Mouse (Mus musculus) neural tube, embryonic 15.5 days (tissue): ENCODE measurements around the gene Bcas3. TPM values are rescaled to one million over a fixed set of nuclear protein-coding genes. Genes with fewer than 3 reads are reported as not detected.

Source experiments
- ATAC-seq: fragments of 200-750 bp; cut with Nextera tagmentation; 2 replicates; pipeline ENCODE4 v1.8.0; 2017; ENCODE audit warnings: mild to moderate bottlenecking, moderate TSS enrichment, moderate library complexity; ENCODE audit not compliant: low FRiP score
- H3K27ac ChIP-seq: fragments of 300-500 bp; sonication (generic); replicated peaks from 2 replicates; pipeline ENCODE4 v1.5.1; 2015; ENCODE audit warnings: mild to moderate bottlenecking, inconsistent platforms
- H3K27me3 ChIP-seq: fragments of 300-500 bp; sonication (generic); replicated peaks from 2 replicates; pipeline ENCODE4 v1.6.1; 2015; ENCODE audit warnings: inconsistent platforms
- H3K36me3 ChIP-seq: fragments of 300-500 bp; sonication (generic); 2 replicates; pipeline ENCODE4 v1.6.1; 2015; ENCODE audit warnings: inconsistent platforms
- H3K4me1 ChIP-seq: fragments of 300-500 bp; sonication (generic); 2 replicates; pipeline ENCODE4 v1.6.1; 2015; ENCODE audit warnings: inconsistent platforms
- H3K4me2 ChIP-seq: fragments of 300-500 bp; sonication (generic); 2 replicates; pipeline ENCODE4 v1.6.1; 2015; ENCODE audit warnings: inconsistent platforms, mild to moderate bottlenecking, moderate library complexity
- H3K4me3 ChIP-seq: fragments of 300-500 bp; sonication (generic); replicated peaks from 2 replicates; pipeline ENCODE4 v1.5.1; 2015; ENCODE audit warnings: mild to moderate bottlenecking, inconsistent platforms
- H3K9ac ChIP-seq: fragments of 300-500 bp; sonication (generic); replicated peaks from 2 replicates; pipeline ENCODE4 v1.6.1; 2015; ENCODE audit warnings: mild to moderate bottlenecking, inconsistent platforms
- H3K9me3 ChIP-seq: fragments of 300-500 bp; sonication (generic); replicated peaks from 2 replicates; pipeline ENCODE4 v1.6.1; 2016; ENCODE audit warnings: inconsistent platforms
- whole genome bisulfite sequencing: fragments of 180-500 bp; shearing (Covaris S2); methylation state at CpG from one replicate; pipeline ENCODE4 v1.1.7; 2015; ENCODE audit warnings: mixed read lengths; 5-methylcytosine and 5-hydroxymethylcytosine counted together
- polyA plus RNA-seq: library from polyadenylated mRNA; unstranded; fragments of >200 nt; fragmentation: Nextera tagmentation; extraction: Ambion mirVana; gene quantifications from 2 replicates; pipeline ENCODE4 v1.2.1, GENCODE M21; 2015

Gene Bcas3
- polyA plus RNA-seq, 1 experiment from 2014 or later = 31.6 TPM

DNA sequence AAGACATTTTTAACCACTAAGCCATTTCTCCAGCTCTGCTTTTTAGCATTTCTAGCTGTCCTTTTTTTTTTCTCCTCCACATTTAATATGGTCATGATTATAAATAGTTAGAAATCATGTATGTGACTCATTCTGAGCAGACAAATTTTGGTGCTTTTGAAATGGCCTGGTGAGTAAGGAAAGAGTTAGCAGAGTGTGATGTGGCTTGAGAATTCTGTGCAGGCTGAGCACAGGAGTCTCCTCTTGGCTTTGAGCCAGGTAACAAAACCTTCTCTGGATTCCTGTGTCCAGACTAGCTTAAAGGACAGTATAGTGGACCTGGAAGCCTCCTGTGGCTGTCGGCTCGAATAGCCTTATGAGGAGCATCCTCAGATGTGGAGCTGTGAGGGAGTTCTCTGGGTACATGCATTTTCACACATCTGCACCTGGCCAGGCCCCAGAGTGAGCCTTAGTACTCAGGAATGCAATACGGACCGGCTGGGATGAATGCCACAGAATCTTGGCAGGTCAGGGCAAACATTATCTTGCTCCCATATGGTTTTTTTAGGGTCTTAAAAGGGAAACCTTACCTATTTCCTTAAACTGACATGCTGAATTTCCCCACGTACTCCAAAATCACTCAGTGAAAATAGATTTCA, 256.5 kb downstream of the Bcas3 start:
- H3K4me2 ChIP-seq = no peak overlapping the region
- no peaks in the 10 kb centered on the region for H3K36me3 ChIP-seq
- H3K27me3 ChIP-seq = no peaks in the 10 kb centered on the region
- H3K27ac ChIP-seq = no peak overlapping the region
- H3K4me1 ChIP-seq = no peaks in the 10 kb centered on the region
- WGBS = 77% methylated on average over 5 of the region's 5 CpGs
- no peaks in the 10 kb centered on the region for H3K9me3 ChIP-seq
- H3K9ac ChIP-seq = no peak overlapping the region
- no peak for ATAC-seq
- H3K4me3 ChIP-seq = no peak overlapping the region

- ATAC-seq = no peak
- H3K9me3 ChIP-seq = no peaks in the 10 kb centered on the region
- H3K36me3 ChIP-seq = no peaks in the 10 kb centered on the region
- H3K4me1 ChIP-seq = no peaks in the 10 kb centered on the region
- no peak overlapping the region for H3K27ac ChIP-seq
- no peak overlapping the region for H3K9ac ChIP-seq
- 80% methylated on average over 5 of the region's 5 CpGs for WGBS
- no peaks in the 10 kb centered on the region for H3K27me3 ChIP-seq
- H3K4me3 ChIP-seq = no peak overlapping the region
- H3K4me2 ChIP-seq = no peak overlapping the region
Observed at GRCm38 (mm10) chr11:85613035-85613434, 260.1 kb downstream of the Bcas3 start.

DNA sequence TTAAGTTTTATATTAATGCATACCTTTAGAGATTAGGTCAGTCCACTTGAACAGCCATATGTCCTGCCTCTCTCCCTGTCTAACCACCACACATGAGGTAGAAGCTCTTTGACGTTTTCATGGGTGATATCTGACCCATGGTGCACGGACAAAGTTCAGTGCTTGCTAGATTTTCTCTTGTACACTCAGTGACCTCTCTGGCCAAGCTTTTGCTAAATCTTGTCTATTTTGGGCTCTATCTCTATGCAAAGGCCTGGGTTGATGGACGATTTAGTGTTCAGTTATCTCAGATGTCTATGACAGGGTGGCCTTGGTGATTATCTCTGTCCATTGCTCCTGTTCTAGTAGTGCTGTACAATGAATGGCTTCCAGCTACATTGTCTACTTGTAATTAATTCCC, 260.6 kb downstream of the Bcas3 start:
- Histone ChIP-seq H3K9ac (no peak overlapping the region), H3K9me3 (no peaks in the 10 kb centered on the region), H3K36me3 (no peaks in the 10 kb centered on the region), H3K4me1 (no peaks in the 10 kb centered on the region), H3K4me3 (no peak overlapping the region), H3K27me3 (no peaks in the 10 kb centered on the region), H3K4me2 (no peak overlapping the region), H3K27ac (no peak overlapping the region)
- 75% methylated on average over 3 of the region's 3 CpGs for WGBS
- no peak for ATAC-seq

GRCm38 (mm10) chr11:85614431-85614830, 261.5 kb downstream of the Bcas3 start:
- H3K4me2 ChIP-seq = no peak overlapping the region
- H3K4me3 ChIP-seq = no peak overlapping the region
- WGBS = 79% methylated on average over 7 of the region's 7 CpGs
- H3K9ac ChIP-seq = no peak overlapping the region
- H3K27ac ChIP-seq = no peak overlapping the region
- no peaks in the 10 kb centered on the region for H3K36me3 ChIP-seq
- H3K9me3 ChIP-seq = no peaks in the 10 kb centered on the region
- ATAC-seq = no peak
- peaks cover 6% of the 10 kb centered on the region for H3K4me1 ChIP-seq
- no peaks in the 10 kb centered on the region for H3K27me3 ChIP-seq

- H3K36me3 ChIP-seq = no peaks in the 10 kb centered on the region
- 77% methylated on average over 7 of the region's 7 CpGs for WGBS
- H3K27ac ChIP-seq = no peak overlapping the region
- no peak overlapping the region for H3K9ac ChIP-seq
- H3K4me3 ChIP-seq = no peak overlapping the region
- peaks cover 6% of the 10 kb centered on the region for H3K4me1 ChIP-seq
- H3K9me3 ChIP-seq = no peaks in the 10 kb centered on the region
- ATAC-seq = no peak
- H3K27me3 ChIP-seq = no peaks in the 10 kb centered on the region
- no peak overlapping the region for H3K4me2 ChIP-seq
Observed at GRCm38 (mm10) chr11:85615421-85615820, 262.5 kb downstream of the Bcas3 start.

DNA sequence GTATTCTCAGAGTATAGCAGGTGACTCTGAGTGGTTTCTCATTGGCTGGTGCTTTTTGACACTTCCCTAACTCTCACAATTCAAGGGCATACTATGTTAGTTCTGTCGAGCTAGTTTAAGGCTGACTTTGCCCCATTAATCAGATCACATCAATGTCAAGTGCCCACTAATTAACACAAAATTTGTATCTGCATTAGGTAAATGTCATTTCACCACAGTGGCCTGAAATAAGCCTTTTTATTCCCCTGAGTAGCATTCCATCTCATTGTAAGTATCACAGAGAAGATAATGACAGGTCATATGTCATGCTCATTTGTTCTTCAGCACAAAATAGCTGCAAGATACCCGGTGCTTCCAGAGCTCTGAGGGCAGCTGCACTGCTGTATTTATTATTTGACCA, 268.5 kb downstream of the Bcas3 start:
- Histone ChIP-seq H3K36me3 (no peaks in the 10 kb centered on the region), H3K4me1 (peaks cover 10% of the 10 kb centered on the region), H3K4me3 (no peak overlapping the region), H3K4me2 (no peak overlapping the region), H3K9ac (no peak overlapping the region), H3K27ac (no peak overlapping the region), H3K9me3 (no peaks in the 10 kb centered on the region), H3K27me3 (no peaks in the 10 kb centered on the region)
- no peak for ATAC-seq
- WGBS = 16% methylated on average over 2 of the region's 2 CpGs

DNA sequence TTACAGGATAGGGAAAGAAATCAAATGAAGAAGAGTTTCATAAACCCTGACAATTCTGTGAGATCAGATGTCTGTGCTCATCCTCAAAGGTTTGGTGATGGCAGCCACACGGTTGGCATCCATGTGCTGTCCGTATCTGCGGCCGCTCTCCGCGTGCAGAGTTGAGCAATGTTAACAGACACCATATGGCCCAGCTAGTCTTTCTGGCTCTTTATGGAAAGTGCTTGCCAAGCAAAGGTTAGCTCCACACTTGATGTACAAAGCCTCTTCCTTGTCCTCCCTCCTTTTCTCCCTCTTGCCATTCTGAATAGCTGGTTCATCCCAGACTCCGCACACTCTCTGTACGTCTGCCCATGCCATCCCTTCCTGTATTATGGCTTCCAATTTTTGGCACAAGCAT, 269.0 kb downstream of the Bcas3 start:
- no peak overlapping the region for H3K27ac ChIP-seq
- H3K9ac ChIP-seq = no peak overlapping the region
- ATAC-seq = no peak
- no peaks in the 10 kb centered on the region for H3K36me3 ChIP-seq
- no peaks in the 10 kb centered on the region for H3K27me3 ChIP-seq
- 74% methylated on average over 8 of the region's 8 CpGs for WGBS
- H3K4me2 ChIP-seq = no peak overlapping the region
- peaks cover 10% of the 10 kb centered on the region for H3K4me1 ChIP-seq
- H3K9me3 ChIP-seq = no peaks in the 10 kb centered on the region
- no peak overlapping the region for H3K4me3 ChIP-seq

- H3K4me2 ChIP-seq = no peak overlapping the region
- H3K4me1 ChIP-seq = peaks cover 11% of the 10 kb centered on the region
Observed at GRCm38 (mm10) chr11:85625206-85625605, 272.2 kb downstream of the Bcas3 start.

GRCm38 (mm10) chr11:85626846-85627245, 273.9 kb downstream of the Bcas3 start:
- Histone ChIP-seq H3K9me3 (no peaks in the 10 kb centered on the region), H3K4me2 (no peak overlapping the region), H3K36me3 (no peaks in the 10 kb centered on the region), H3K27me3 (no peaks in the 10 kb centered on the region), H3K4me3 (no peak overlapping the region), H3K27ac (no peak overlapping the region), H3K4me1 (peaks cover 10% of the 10 kb centered on the region), H3K9ac (no peak overlapping the region)
- WGBS = 96% methylated on average over 2 of the region's 2 CpGs
- no peak for ATAC-seq

More at GRCm38 (mm10) chr11:85625206-85625605, 272.2 kb downstream of the Bcas3 start:
- no peaks in the 10 kb centered on the region for H3K27me3 ChIP-seq
- no peak overlapping the region for H3K27ac ChIP-seq
- ATAC-seq = no peak
- WGBS = 59% methylated on average over 5 of the region's 5 CpGs
- no peaks in the 10 kb centered on the region for H3K9me3 ChIP-seq
- no peaks in the 10 kb centered on the region for H3K36me3 ChIP-seq
- no peak overlapping the region for H3K4me3 ChIP-seq
- H3K9ac ChIP-seq = no peak overlapping the region

- Histone ChIP-seq H3K27me3 (no peaks in the 10 kb centered on the region), H3K4me3 (no peak overlapping the region), H3K4me1 (peaks cover 10% of the 10 kb centered on the region), H3K9ac (no peak overlapping the region), H3K36me3 (no peaks in the 10 kb centered on the region), H3K9me3 (no peaks in the 10 kb centered on the region), H3K4me2 (no peak overlapping the region), H3K27ac (no peak overlapping the region)
- ATAC-seq = no peak
- 79% methylated on average over 3 of the region's 3 CpGs for whole genome bisulfite sequencing
Observed at GRCm38 (mm10) chr11:85627405-85627804, 274.4 kb downstream of the Bcas3 start.

DNA sequence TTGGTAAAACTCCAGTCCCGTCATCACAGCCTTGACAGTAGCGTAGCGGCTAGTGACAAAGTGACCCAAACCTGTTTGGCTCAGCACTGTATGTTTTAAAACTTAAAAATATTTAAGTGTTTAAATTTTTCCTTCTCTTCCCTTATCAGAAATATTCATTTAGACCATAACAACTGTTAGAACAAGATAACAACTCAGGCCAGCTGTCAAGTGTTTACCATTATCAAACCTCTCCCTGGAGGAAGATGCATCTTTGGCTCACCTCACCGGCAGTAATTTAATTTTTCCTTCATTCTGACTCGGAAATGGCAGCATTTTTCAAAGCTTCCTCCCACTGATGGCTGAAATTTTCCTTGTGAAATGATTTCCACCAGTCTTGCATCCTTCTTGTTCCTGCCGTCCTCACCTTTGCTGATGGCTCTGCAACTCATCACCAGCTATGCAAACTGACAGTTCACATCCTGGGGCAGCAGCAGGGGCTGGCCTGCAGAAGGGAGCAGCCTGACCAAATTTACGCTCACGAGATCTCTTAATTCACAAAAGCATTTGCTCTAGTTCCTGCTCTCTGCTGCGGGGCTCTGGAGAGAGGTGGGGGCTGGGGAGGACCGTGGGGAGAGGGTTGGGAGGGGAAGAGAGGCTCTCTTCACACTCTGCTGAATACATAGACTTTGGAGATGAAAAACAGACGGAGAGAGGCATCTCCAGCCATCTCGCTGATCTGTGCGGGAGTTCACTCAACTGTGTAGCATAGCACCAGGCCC, 275.5 kb downstream of the Bcas3 start:
- Histone ChIP-seq H3K27ac (no peak overlapping the region), H3K27me3 (no peaks in the 10 kb centered on the region), H3K4me3 (no peak overlapping the region), H3K9ac (no peak overlapping the region), H3K9me3 (no peaks in the 10 kb centered on the region), H3K36me3 (no peaks in the 10 kb centered on the region), H3K4me2 (0 out of 2 replicates have a peak overlapping the region, but pooled peaks have one; percentile 6), H3K4me1 (peaks cover 15% of the 10 kb centered on the region)
- ATAC-seq = no peak
- WGBS = 39% methylated on average over 13 of the region's 13 CpGs

DNA sequence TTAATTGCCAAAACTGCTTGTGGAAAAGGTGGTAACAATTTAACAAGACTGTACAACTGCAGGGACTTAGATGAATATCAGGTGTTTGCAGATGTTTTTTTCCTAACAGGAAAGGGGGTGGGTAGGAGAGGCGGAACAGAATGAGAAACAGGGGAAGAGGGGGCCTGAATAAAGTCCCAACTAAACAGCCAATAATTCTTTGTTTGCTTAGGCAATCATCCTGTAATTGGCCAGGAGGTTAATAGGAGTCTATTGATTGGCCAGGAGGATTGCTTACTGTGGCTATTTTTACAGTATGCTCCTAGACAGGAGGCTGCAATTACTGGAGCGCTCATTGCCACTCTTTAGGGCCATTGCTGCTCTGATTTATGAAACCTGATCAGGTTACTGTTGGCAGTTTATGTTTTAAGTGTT, 279.6 kb downstream of the Bcas3 start:
- peaks cover 15% of the 10 kb centered on the region for H3K4me1 ChIP-seq
- H3K4me3 ChIP-seq = no peak overlapping the region
- H3K4me2 ChIP-seq = no peak overlapping the region
- no peak overlapping the region for H3K9ac ChIP-seq
- H3K9me3 ChIP-seq = no peaks in the 10 kb centered on the region
- ATAC-seq = no peak
- no peaks in the 10 kb centered on the region for H3K36me3 ChIP-seq
- H3K27me3 ChIP-seq = no peaks in the 10 kb centered on the region
- WGBS = 40% methylated on average over 2 of the region's 2 CpGs
- H3K27ac ChIP-seq = no peak overlapping the region
